Mouse (Mus musculus) left cerebral cortex, adult 8-10 months (tissue): ENCODE results near the gene Lasp1. TPM values are rescaled to one million over a fixed set of nuclear protein-coding genes. Genes with fewer than 3 reads are reported as not detected.

Experiments
- DNase-seq, 2 experiments: peaks; one replicate each; pipeline ENCODE4 v3.0.0; 2022; ENCODE audit warnings: low spot score in 2 of 2
- total RNA-seq, 4 experiments: library from RNA; stranded (reverse); gene quantifications; 2 replicates each; pipeline ENCODE4 v1.2.4; 2022

Gene Lasp1
- total RNA-seq, 4 experiments from 2014 or later, result 138 to 169 (median 155) TPM

DNA sequence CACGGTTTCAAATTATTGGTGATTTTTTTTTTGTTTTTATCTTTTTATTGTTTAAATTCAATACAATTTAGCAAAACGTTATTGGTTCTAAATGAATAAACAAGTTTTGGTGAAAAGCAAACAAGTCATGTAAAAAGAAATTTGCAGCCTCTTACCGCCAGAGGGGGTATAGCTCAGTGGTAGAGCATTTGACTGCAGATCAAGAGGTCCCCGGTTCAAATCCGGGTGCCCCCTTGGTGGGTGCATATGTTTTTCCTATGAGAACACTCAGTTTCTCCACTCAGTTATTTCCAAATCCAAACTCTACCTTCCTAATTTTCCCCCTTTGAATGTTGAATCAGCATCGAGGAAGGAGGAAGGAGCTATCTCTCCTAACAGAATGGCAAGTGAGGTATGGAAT, 1.9 kb upstream of the Lasp1 start:
- peak in 1 of 2 experiments; percentile 82 for DNase-seq

DNA sequence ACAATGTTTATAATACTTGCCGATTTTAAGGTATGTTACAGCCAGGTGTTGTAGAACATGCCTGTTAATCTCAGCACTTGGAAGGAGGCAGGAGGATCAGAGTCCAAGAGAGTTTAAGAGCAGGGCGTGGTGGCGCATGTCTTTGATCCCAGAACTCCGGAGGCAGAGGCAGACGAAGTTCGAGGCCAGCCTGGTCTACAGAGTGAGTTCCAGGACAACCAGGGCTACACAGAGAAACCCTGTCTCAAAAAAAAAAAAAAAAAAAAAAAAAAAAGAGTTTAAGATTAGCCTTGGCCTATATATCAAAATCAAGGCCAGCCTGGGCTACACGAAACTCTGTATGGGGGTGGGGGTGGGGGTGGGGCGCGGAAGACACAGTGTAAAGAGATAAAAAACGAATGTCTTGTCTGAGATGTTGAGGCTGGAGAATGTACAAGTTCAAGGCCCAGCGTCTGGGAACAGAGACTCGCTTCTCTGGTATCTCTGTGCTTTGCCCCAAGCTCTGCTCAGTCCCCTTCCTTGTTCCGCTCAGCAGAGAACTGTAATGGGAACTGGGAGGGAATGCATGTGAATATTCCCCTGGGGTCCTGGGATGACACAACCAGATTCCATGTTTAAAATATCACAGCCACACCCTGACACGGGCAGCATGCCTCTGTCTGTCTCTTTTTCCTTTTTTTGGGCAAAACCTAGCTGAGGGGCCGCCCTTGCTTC, 1.3 kb upstream of the Lasp1 start:
- no peak for DNase-seq

DNA sequence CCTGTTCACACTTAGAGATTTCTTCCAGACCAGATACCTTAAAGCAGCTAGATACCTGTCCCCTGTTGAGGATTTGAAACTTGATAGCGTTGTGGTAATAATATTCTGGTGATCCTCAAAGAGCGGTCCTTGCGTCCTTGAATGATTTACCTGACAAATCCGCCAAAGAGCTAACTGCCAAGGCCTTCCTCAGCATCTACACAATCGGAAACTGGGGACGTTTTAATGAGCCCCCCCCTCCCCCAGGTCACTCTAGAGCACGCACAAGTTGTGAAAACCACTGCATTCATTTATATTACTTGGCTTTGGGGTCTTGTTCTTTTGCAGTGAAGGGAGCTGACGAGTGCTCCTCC, 741 bp upstream of the Lasp1 start:
- DNase-seq, result no peak

DNA sequence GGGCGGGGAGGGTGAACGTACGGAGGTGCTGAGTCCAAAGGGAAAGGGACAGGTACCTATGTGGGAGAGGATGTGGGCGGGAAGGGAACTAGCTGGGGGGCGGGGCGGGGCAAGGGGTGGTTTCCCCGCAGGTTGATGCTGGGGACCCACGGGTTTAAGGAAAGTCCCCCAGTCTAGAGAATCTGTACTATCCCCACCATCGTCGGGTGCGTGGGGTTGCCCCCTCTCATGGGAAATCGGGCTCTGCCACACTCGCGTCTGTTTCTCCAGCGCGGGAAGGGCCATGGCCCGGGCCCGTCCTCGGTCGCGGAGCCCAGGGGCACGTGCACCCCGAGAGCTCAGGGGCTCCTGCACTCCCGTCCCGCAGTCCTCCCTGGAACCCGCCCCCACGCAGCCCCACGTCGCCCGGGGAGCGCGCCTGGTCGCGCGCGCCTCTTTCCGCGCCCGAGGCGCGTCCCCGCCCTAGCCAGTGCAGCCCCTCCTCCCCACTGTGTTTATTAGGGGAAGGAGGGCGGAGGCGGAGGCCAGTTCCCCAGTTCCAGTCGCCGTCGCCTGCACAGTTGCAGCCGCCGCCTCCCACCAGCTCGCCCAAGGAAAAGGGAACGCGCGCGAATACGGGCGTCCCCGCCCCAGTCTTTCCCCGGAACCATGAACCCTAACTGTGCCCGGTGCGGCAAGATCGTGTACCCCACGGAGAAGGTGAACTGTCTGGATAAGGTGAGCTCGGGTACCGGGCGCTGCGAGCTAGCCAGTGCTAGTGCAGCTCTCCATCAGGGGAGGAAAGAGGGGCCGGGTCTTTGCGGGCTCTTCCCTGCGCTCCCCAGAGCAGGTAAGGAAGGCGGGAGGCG, 570 bp downstream of the Lasp1 start:
- DNase-seq, result peak; percentile 75 to 82

DNA sequence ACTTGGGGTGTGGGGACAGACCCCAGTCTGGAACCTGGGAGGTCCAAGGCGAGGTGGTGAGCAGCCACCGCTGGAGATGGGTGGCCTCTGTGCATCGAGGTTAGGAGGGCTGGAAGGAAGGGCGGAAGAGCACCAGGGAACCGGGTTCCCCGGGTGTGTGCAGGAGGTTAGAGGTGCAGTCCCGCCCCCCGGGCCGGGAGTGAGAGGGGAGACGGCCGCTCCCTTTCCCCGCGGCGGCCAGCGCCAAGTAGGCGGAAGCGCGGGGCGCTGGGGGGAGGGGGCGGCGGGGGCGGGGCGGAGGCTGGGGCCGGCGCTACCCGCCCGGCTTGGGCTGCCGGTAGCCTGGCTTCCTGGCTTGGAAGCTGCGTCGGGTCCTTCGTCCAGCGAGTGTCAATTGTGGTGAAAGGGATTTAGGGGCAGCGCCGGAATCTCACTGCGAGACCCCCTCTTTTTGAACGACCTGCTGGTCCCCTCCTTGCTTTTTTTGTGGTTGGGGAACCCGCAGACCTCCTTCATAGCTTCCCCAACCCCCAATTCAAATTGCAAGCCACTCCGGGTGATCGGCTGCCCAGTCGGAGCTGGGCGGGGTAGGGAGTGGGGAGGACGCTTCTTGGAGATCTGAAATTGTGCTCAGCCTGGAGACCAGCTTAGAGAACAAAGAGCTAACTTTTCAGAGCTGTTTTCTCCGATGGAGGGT, 1.3 kb downstream of the Lasp1 start:
- DNase-seq, result peak in 1 of 2 experiments; percentile 62

DNA sequence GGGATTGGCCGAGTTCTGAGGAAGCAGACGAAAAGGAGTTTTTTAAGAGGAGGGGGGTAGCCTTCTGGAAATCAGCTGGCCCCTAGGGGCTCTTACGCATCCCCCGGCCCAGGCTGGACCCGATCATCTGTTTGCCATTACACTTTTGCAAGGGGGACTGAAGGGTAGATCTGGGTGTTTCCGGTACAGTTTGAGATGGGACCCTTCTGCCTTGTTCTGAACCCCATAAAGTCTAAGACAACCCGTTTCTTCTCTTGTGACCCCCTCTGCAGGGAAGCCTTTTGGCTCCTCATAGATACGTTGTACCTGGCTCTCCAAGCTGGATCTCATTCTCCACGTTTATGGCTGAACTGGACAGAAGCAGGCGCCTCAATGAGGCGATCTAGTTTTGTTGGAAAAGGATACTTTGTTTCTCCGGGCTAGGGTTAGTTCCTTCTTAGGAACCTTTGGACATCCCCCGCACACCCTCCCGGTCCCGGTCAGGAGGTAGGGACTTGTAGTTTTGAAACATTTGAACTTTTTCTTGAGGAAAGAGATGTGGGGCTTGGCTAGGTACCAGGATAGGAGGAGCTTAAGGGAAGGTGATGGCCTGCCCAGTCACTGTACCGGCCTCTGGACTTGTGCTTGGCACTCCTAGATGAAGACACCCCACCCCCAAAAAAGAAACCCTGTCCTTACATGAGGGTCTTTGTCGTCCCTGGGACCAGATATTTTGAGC, 2.0 kb downstream of the Lasp1 start:
- DNase-seq, result no peak

DNA sequence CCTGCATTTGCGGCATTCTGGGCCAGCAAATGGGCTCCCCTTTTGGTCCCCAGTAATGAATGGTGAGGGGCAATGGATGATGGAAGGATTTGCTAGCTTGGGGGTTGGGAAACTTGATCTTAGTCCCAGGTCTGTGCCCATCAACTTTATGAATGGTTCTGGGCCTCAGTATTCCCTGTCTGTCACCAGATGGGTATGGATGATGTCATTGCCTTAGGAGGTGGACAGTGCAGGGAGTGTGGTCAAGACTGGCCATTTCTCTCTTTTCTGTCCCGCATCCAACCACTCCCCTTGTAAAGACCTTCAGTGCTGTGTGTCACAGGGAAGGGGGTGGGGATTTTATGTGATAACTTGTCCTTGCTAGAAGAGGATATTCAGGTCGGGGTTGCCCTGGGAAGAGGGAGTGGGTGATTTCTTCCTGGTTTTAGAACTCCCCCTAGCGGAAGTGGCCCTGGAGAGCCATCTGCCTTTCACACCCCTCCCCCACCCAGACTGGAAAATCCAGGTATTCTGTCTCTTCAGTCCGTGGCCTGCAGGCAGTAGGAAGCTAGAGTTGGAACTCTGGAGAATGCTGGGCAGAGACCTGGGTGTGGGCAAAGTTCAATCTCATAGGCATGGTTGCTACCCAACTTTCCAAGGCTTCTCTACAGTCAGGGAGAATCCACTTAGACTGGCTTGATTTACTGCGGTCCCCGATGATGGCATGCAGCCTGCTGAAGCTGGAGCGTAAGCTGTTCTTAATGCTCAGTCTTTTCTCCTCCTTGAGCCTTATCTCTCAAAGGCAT, 2.8 kb downstream of the Lasp1 start:
- DNase-seq, result no peak

DNA sequence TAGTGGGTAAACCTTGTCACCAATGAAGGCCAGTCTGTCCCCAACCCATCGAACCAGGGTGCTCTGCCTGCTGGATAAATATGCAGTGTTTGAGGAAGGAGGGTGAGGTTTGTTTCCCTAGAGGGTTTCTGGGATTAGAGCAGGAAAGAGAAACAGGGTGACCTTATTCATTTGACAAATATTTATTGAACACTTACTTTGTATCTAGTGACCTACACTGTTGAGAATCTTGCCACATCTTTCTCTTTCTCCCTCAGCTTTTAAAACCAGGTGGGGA, 3.3 kb downstream of the Lasp1 start:
- DNase-seq, result no peak

DNA sequence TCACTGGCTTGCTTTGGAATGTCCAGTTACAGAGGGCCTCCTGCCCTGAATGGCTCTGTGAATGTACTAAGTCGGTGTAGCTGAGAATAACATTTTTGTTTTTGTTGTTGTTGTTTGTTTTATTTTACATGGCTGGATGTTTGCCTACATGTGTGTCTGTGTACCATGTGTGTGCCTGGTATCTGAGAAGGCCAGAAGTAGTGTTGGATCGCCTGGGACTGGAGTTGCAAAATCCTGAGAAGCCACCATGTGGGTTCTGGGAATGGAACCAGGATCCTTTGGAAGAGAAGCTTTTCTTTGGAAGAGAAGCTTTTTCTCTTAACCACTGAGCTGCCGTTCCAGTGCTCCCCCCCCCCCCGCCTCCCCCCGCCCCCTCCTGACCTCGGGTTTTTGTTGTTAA, 3.7 kb downstream of the Lasp1 start:
- DNase-seq, result no peak

DNA sequence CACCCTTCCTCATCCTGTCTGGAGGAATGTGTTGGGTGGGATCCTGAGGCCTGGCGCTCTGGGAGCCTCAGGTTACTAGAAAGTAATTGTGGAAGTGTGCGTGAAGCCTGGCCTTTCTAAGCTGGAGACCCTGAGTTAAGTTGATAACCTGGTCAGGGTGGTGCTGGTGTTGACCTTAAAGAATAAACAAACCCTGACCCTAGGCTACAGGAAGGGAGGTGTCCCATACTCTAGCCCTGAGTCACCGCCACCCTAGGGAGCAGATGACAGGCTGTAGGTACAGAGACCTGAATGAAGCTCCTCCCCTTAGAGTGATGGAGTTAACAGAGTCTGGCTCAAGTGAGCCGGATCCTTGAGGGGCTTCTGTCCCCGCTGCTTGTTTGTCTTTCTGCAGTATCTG, 5.0 kb downstream of the Lasp1 start:
- no peak for DNase-seq

DNA sequence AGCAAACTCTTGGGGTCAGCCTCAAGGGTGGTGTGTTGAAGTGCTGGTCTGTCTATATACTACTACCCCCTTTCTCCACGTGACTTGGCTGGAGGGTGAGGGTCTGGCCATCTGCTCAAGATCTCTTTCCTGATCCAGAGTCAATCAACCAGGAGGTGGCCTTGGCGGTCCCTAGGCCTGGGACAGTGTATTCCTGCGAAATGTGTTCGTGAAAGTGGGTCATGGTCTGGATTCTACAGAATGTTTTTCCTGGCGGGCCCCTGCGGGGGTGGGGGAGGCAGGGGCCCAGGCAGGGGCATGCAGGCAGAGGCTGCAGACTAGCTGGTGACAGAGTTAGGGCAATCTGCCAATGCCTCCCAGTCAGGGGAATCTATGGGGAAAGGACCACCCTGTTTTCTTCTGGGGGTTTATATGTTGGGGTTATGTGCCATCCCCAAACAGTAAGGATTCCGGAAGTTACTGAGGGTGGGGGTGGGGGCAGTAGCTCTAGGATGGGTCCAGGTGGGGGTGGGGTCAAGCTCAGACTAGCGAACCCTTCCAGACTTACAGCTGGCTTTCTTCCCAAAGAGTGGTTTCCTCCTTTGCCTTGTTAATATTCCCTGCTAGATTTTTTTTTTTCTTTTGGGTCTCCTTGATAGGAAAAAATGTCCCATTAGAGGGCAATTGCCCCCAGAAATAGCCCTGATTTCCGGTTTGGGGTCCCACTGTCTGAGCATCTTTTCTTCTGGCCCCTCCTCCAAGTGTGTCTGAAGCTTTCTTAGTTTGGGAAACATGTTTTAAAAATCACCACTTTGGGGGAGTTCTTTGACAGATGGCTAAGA, 6.3 kb downstream of the Lasp1 start:
- no peak for DNase-seq

DNA sequence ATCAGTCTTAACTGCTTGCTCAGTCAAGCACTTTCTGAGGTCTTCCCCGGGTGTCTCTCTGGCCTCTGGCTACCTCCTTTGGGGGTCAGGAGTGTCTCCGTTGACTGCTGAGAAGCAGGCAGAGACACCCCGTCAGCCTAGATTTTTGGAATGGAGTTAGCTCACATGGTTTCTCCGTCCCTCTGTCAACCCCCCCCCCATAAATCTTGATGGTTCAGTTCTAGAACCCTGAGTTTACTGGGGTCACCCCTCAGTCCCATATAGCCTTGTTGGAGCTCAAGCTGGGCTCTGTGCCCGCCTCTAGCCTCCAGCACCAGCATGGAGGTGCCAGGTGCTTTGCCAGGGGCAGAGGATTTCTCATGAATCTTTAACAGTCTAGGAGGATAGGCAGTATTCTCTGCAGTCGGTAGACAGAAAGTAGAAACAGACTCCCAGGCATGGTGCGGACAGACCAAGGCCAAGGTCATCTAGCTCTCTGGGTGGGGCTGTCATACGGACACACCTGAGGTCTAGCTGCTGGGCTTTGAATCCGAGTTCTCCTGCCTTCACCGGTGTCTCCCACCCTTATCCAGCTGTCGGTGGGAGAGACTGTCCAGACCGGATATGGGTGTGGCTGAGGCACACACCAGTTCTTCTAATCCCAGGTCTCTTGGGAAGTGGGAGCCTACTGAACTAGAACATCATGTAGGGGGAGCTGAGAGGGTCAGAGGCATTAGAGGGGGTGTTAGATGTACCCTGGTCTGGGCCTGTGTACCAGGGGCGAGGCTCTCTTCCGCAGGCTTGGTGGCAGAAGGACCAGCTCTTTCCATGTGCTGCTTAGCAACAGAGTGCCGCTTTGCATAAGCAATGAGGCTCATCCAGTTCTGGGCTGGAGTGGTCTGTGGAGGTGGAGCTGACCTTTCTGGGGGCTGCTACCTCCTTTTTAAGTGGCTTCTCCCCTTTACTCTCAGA, 7.1 kb downstream of the Lasp1 start:
- DNase-seq, result no peak

DNA sequence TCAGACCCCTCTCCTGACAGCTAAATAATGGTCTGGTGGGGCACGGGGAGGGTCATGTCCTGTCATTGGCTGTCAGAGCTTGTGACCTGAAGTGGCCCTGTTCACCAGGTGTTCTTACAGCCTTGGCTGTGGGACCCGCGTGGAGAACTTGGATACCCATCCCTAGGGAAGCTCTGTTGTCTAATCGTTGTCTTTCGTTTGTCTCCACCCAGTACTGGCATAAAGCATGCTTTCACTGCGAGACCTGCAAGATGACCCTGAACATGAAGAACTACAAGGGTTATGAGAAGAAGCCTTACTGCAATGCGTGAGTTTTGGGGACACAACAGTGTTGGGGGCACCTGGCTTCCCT, 7.8 kb downstream of the Lasp1 start:
- no peak for DNase-seq

DNA sequence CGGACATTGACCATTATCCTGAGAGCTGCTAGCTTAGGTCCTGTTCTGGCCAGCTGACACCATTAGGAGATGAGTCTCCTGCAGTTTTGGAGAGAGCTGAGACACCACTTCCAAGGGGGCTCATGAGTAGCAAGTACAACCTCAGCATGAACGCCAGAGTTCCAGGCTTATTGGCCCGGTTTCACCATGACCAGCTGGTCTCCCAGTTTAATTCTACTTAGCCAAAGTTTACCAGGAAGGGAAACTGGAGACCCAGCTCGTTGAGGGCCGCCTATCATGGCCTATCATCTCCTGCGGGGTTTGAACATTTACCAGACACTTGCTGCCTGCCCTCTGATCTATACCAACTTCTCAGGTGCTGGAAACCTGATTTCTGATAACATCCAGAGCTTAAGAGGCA, 8.8 kb downstream of the Lasp1 start:
- DNase-seq, result no peak

DNA sequence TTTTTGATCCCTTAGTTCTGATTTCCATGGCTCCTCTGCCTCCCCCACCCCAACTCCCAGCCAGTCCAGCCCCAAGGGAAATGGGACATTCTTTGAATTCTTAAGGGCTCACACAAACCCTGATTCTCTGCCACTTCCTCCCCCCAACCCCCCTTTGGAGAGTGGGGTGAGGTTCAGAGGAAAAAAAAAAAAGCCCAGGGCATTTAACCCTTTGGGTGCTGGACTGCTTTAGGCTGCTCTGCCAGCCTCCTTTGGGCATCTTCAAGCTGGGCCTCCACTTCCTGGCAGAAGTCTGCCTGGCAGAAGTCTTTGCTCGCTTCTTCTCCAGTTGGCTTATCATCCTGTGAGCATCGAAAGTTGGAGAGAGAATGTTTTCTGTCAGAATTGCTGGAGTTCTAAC, 9.3 kb downstream of the Lasp1 start:
- DNase-seq, result no peak

DNA sequence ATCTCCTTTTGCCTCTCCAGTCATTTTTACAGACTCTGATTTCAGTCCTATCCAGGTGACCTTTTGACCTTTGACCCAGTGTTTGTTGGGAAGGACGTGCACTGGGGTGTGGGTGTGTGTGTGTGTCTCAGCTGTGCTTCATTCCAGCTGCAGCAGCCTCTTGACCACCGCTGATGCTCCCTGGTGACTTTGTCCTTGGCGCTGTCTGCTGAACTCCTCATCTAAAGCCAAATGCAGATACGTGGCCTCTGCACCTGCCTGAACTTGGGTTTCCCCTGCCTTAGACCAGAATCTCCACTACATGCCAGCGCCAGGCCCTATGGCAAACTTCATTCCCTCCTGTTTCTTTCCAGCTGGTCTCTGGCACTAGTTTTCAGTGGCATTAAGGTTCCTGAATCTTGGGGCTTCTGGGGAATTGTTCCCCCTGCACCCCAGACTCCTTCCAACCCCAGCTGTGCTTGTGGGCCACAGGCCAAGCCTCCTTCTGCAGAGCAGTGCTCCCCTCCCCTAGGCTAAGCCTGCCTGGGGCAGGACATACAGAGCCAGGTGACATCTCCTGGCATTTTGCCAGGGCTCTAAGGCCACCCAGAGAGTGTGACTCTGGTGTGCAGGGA, 9.9 kb downstream of the Lasp1 start:
- no peak for DNase-seq

DNA sequence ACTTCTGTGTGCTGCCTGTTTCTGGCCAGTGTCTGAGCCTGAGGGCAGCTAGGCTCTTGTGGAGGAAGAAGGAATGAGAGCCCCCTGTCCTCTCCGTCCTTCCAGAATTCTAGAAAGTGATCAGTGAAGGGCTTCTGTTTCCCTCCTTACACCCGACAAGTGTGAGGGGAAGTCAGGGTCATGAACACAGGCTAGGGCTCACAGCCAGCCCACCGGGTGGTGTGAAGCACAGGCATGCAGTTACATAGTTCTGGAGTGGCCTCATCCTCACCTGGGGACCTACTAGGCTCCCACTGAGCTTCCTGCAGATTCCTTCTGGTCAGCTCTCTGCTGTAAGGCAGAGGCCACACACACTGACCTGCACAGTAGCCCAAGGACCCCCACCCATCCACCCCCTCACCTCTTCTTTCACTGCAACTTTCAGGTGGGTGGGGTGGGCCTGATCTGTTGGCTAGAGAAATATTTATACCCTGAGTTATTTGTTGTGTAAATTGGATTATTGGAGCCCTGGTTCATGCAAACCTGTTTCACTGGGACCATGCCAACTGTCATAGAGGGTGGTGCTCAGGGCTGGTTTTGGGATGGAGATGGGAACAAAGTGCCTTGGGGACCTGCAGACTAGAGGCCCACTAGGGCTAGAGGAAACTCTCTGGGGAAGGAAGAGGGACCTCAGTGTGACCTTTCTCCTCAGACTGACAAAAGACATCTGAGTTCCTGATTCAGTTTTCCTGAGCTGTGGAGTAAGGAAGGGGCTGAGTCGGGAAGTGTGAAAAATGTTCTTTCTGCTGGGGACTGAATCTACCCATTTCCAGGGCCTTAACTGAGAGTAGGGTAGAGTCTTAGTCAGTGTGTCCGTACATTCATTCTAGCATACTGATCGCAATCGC, 10.7 kb downstream of the Lasp1 start:
- no peak for DNase-seq

DNA sequence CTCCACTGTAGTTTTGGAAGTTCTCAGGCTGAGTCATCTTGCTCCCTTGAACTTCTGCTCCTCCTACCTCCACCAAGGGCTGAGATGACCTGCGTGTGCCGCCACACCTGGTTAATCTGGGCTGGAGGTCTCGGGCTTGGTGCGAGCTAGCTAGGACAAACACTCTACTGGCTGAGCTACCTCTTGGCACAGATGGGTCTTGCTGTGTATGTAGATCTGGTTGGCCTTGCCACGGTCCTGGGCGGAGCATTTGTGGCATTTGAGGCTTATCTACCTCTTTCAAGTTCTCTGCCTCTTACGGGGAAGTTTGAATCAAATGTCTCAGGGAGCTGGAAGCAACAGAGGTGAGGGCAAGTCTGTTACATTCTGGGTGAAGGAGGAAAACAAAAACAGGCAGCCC, 11.6 kb downstream of the Lasp1 start:
- DNase-seq, result no peak
